Mouse (Mus musculus): ENCODE results near the gene Celf5. TPM values are rescaled to one million over a fixed set of nuclear protein-coding genes. Genes with fewer than 3 reads are reported as not detected.

Celf5 gene
- total and polyA plus RNA-seq, 3 experiments = 0.08 to 0.38 TPM; not detected in 1

GRCm38 (mm10) chr10:81526779-81527178, 44.3 kb upstream of the Celf5 start:
- Histone ChIP-seq H3K4me3 (ENCODE audit: control insufficient read depth in 1 of 2, insufficient read depth in 1 of 2, low read depth in 2 of 2, low read length in 2 of 2) (no peak overlapping the region), H3K27me3 (ENCODE audit: control insufficient read depth in 1 of 2, insufficient read depth in 2 of 2, low read length in 2 of 2) (no peaks in the 10 kb centered on the region), H3K36me3 (ENCODE audit: control insufficient read depth in 1 of 2, insufficient read depth in 2 of 2, low read length in 2 of 2) (peaks cover 0 to 5% of the 10 kb centered on the region in 2 experiments; a peak in 2 of 4 replicates), H3K9ac (ENCODE audit: control insufficient read depth, low read depth, low read length, poor library complexity, severe bottlenecking) (no peak overlapping the region), H3K9me3 (replicated peaks; ENCODE audit: insufficient read depth, low read length) (no peaks in the 10 kb centered on the region), H3K4me1 (ENCODE audit: control insufficient read depth in 1 of 2, insufficient read depth in 2 of 2, low read length in 2 of 2) (peaks cover 0 to 16% of the 10 kb centered on the region in 2 experiments; a peak in 3 of 4 replicates), H3K79me2 (ENCODE audit: control insufficient read depth, insufficient read depth, low read length, poor library complexity) (peaks cover 11% of the 10 kb centered on the region), H3K27ac (ENCODE audit: control insufficient read depth, low read depth, low read length) (no peak overlapping the region)
- TF ChIP-seq JUND (IDR thresholded peaks at IDR 0.05; ENCODE audit: low read depth, low read length) = no peak
- no peak for TF ChIP-seq USF1 (IDR thresholded peaks at IDR 0.05; ENCODE audit: low read depth, low read length)
- TF ChIP-seq MXI1 (IDR thresholded peaks at IDR 0.05; ENCODE audit: low read depth, low read length) = no peak
- TF ChIP-seq MYB (IDR thresholded peaks at IDR 0.05; ENCODE audit: low read depth, low read length) = no peak
- TF ChIP-seq UBTF (IDR thresholded peaks at IDR 0.05; ENCODE audit: borderline replicate concordance, insufficient read depth, low read depth, low read length) = no peak
- TF ChIP-seq GABPA (IDR thresholded peaks at IDR 0.05; ENCODE audit: low read depth, low read length) = no peak
- no peak for TF ChIP-seq ZMIZ1 (IDR thresholded peaks at IDR 0.05; ENCODE audit: low read depth, low read length)
- no peak for TF ChIP-seq MYC (IDR thresholded peaks at IDR 0.05; ENCODE audit: low read depth, low read length)
- no peak for TF ChIP-seq CHD1 (IDR thresholded peaks at IDR 0.05; ENCODE audit: low read depth, low read length)
- no peak for TF ChIP-seq POLR2AphosphoS2 (IDR thresholded peaks at IDR 0.05; ENCODE audit: low read length)
- TF ChIP-seq SIN3A (IDR thresholded peaks at IDR 0.05; ENCODE audit: low read length) = peak; percentile 75
- no peak for TF ChIP-seq ETS1 (IDR thresholded peaks at IDR 0.05; ENCODE audit: low read depth, low read length)
- TF ChIP-seq KAT2A (conservative IDR thresholded peaks at IDR 0.05; ENCODE audit: low read depth, low read length) = no peak
- no peak for TF ChIP-seq ELF1 (IDR thresholded peaks at IDR 0.05; ENCODE audit: low read depth, low read length)
- TF ChIP-seq ZNF384 (IDR thresholded peaks at IDR 0.05; ENCODE audit: low read depth, low read length) = no peak
- TF ChIP-seq TBP (IDR thresholded peaks at IDR 0.05; ENCODE audit: low read depth, low read length) = no peak
- peak; percentile 97 for TF ChIP-seq RAD21 (IDR thresholded peaks at IDR 0.05; ENCODE audit: low read depth, low read length)
- no peak for TF ChIP-seq MAFK (IDR thresholded peaks at IDR 0.05; ENCODE audit: borderline replicate concordance, low read depth, low read length)
- peak; percentile 91 for TF ChIP-seq SMC3 (IDR thresholded peaks at IDR 0.05; ENCODE audit: low read depth, low read length)
- no peak for TF ChIP-seq ZKSCAN1 (IDR thresholded peaks at IDR 0.05; ENCODE audit: low read depth, low read length)
- peak; percentile 93 for TF ChIP-seq ZC3H11A (IDR thresholded peaks at IDR 0.05; ENCODE audit: low read depth, low read length)
- no peak for TF ChIP-seq HCFC1 (IDR thresholded peaks at IDR 0.05; ENCODE audit: low read depth, low read length)
- TF ChIP-seq TAL1 (IDR thresholded peaks at IDR 0.05; ENCODE audit: low read length) = no peak
- no peak for TF ChIP-seq MAZ (IDR thresholded peaks at IDR 0.05; ENCODE audit: low read depth, low read length)
- no peak for TF ChIP-seq TCF12 (IDR thresholded peaks at IDR 0.05; ENCODE audit: low read depth, low read length)
- no peak for TF ChIP-seq CHD2 (IDR thresholded peaks at IDR 0.05; ENCODE audit: low read length)
- TF ChIP-seq EP300 (IDR thresholded peaks at IDR 0.05; ENCODE audit: low read depth in 1 of 2, low read length in 2 of 2) = no peak
- peak; percentile 96 to 100 (median 97) for TF ChIP-seq CTCF (IDR thresholded peaks at IDR 0.05 in 2 of 3, conservative IDR thresholded peaks at IDR 0.05 in 1 of 3; ENCODE audit: control insufficient read depth in 1 of 3, insufficient read depth in 1 of 3, low read depth in 2 of 3, low read length in 3 of 3, poor library complexity in 1 of 3, severe bottlenecking in 1 of 3)
- TF ChIP-seq NELFE (IDR thresholded peaks at IDR 0.05; ENCODE audit: low read depth, low read length) = no peak
- no peak for TF ChIP-seq RCOR1 (IDR thresholded peaks at IDR 0.05; ENCODE audit: low read depth, low read length)
- TF ChIP-seq E2F4 (IDR thresholded peaks at IDR 0.05; ENCODE audit: borderline replicate concordance, low read depth, low read length) = no peak
- TF ChIP-seq BHLHE40 (IDR thresholded peaks at IDR 0.05; ENCODE audit: borderline replicate concordance, low read depth, low read length) = 0 out of 2 replicates have a peak, but pooled peaks have one; percentile 11
- peak; percentile 82 for DNase-seq (ENCODE audit: low read depth, low spot score)
